In genomic region chr8:110010868-110011267, GRCm38 (mm10) we compare ENCODE assay signal across 10 mouse cellular contexts. TPM values are rescaled to one million over a fixed set of nuclear protein-coding genes. Genes with fewer than 3 reads are reported as not detected.
A peak's percentile ranks its signal among the peaks of the same experiment; 100 is the strongest.
DNase-seq lines count a peak whose midpoint lies in the region; ATAC-seq and TF ChIP-seq lines count a peak whose summit lies in the region.
"Had no signal": no experiment of that assay in that cellular context is flagged by ENCODE, and none has a peak within 500 bp of the region (broad histone marks: within the 10 kb centered on the region; RNA-seq: fewer than 3 reads in every experiment).

No protein-coding gene starts in this region.

- H3K27me3 ChIP-seq in intestine, postnatal 0 days (replicated peaks; ENCODE audit: control insufficient read depth, insufficient read depth, low read length) = no peaks in the 10 kb centered on the region
- peaks cover 4% of the 10 kb centered on the region; the same call in 1 of the 2 replicates for H3K27me3 ChIP-seq in intestine, embryonic 16.5 days (replicated peaks; ENCODE audit: control insufficient read depth, insufficient read depth, low read length)
- no peaks in the 10 kb centered on the region for H3K27me3 ChIP-seq in midbrain, postnatal 0 days (ENCODE audit: insufficient read depth, low read length)
- H3K27me3 ChIP-seq: limb, embryonic 13.5 days; stomach, embryonic 15.5 days had no signal

- DNase-seq in A20 (ENCODE audit: low read depth, low spot score) = peak; percentile 55
- peak; percentile 26 for DNase-seq in MEL-GATA-1-ER (ENCODE audit: extremely low read depth, low read depth)
- peak; percentile 31 for DNase-seq in cerebellum, adult 9-10 months
- DNase-seq in kidney, adult 9 months = peak; percentile 60
- peak; percentile 54 for DNase-seq in midbrain, postnatal 0 days (ENCODE audit: low spot score)

- H3K4me1 ChIP-seq in intestine, postnatal 0 days (replicated peaks; ENCODE audit: control insufficient read depth, insufficient read depth, low read length) = no peaks in the 10 kb centered on the region
- no peaks in the 10 kb centered on the region for H3K4me1 ChIP-seq in intestine, embryonic 16.5 days (ENCODE audit: control insufficient read depth, insufficient read depth, low read length)
- peaks cover 3% of the 10 kb centered on the region; the same call in 1 of the 2 replicates for H3K4me1 ChIP-seq in midbrain, postnatal 0 days (ENCODE audit: insufficient read depth, low read length)
- H3K4me1 ChIP-seq: stomach, embryonic 15.5 days had no signal

- 34% methylated on average over 5 of the region's 5 CpGs for WGBS in intestine, postnatal 0 days
- WGBS in intestine, embryonic 16.5 days = 33% methylated on average over 5 of the region's 5 CpGs
- WGBS in midbrain, postnatal 0 days = 38% methylated on average over 5 of the region's 5 CpGs

- H3K9me3 ChIP-seq in intestine, postnatal 0 days (ENCODE audit: control insufficient read depth) = no peaks in the 10 kb centered on the region
- H3K9me3 ChIP-seq in intestine, embryonic 16.5 days (ENCODE audit: control insufficient read depth, low read length) = no peaks in the 10 kb centered on the region
- no peaks in the 10 kb centered on the region for H3K9me3 ChIP-seq in midbrain, postnatal 0 days (ENCODE audit: low read length)
- H3K9me3 ChIP-seq: limb, embryonic 13.5 days; stomach, embryonic 15.5 days had no signal

- TF ChIP-seq CTCF in intestine, postnatal 0 days (IDR thresholded peaks at IDR 0.05; ENCODE audit: low read depth) = peak; percentile 87
- TF ChIP-seq CTCF in midbrain, postnatal 0 days (IDR thresholded peaks at IDR 0.05) = peak; percentile 71

- H3K36me3 ChIP-seq in intestine, postnatal 0 days (ENCODE audit: control insufficient read depth, insufficient read depth) = no peaks in the 10 kb centered on the region
- H3K36me3 ChIP-seq in intestine, embryonic 16.5 days (ENCODE audit: control insufficient read depth, insufficient read depth, low read length) = no peaks in the 10 kb centered on the region
- no peaks in the 10 kb centered on the region for H3K36me3 ChIP-seq in midbrain, postnatal 0 days (ENCODE audit: insufficient read depth, low read length)
- H3K36me3 ChIP-seq: limb, embryonic 13.5 days; stomach, embryonic 15.5 days had no signal

- H3K4me3 ChIP-seq in intestine, postnatal 0 days (ENCODE audit: low read depth, low read length) = no peak overlapping the region
- H3K4me3 ChIP-seq in intestine, embryonic 16.5 days (ENCODE audit: low read length) = no peak overlapping the region
- H3K4me3 ChIP-seq in midbrain, postnatal 0 days (ENCODE audit: low read depth, low read length) = no peak overlapping the region
- H3K4me3 ChIP-seq: limb, embryonic 13.5 days; stomach, embryonic 15.5 days had no signal

- no peak for ATAC-seq in intestine, postnatal 0 days
- ATAC-seq in intestine, embryonic 16.5 days = no peak
- ATAC-seq in midbrain, postnatal 0 days (ENCODE audit: low FRiP score) = no peak
- ATAC-seq in inflammation-experienced regulatory T-cells, adult 6 months = no peak

- H3K4me2 ChIP-seq in intestine, postnatal 0 days (replicated peaks; ENCODE audit: low read depth) = no peak overlapping the region
- no peak overlapping the region for H3K4me2 ChIP-seq in intestine, embryonic 16.5 days (ENCODE audit: low read depth, low read length)
- no peak overlapping the region for H3K4me2 ChIP-seq in midbrain, postnatal 0 days (ENCODE audit: low read depth, low read length, poor library complexity, severe bottlenecking)
- H3K4me2 ChIP-seq: limb, embryonic 13.5 days; stomach, embryonic 15.5 days had no signal

- H3K27ac ChIP-seq in intestine, postnatal 0 days (ENCODE audit: low read depth, low read length) = no peak overlapping the region
- H3K27ac ChIP-seq in intestine, embryonic 16.5 days (ENCODE audit: low read length) = no peak overlapping the region
- no peak overlapping the region for H3K27ac ChIP-seq in midbrain, postnatal 0 days (ENCODE audit: low read depth, low read length)
- H3K27ac ChIP-seq: limb, embryonic 13.5 days; stomach, embryonic 15.5 days had no signal

- no peak overlapping the region for H3K9ac ChIP-seq in intestine, postnatal 0 days (ENCODE audit: low read depth, low read length)
- H3K9ac ChIP-seq in intestine, embryonic 16.5 days (ENCODE audit: low read depth, low read length) = no peak overlapping the region
- H3K9ac ChIP-seq in midbrain, postnatal 0 days (replicated peaks; ENCODE audit: low read length, poor library complexity, severe bottlenecking) = no peak overlapping the region
- H3K9ac ChIP-seq: limb, embryonic 13.5 days; stomach, embryonic 15.5 days had no signal

RNA-seq across cellular contexts. Expression of gene Tat, which starts 20.6 kb away (rescaled TPM):
- polyA plus RNA-seq in intestine, postnatal 0 days (2015; fragmentation: Nextera tagmentation; extraction: Ambion mirVana) = 0.12 TPM in 1 of 2 replicates, not detected in the other
- polyA plus RNA-seq in intestine, embryonic 16.5 days (2015; fragmentation: Nextera tagmentation; extraction: Ambion mirVana) = not detected in 2 replicates
- total RNA-seq in midbrain, postnatal 0 days (2014; rRNA removed) = not detected in 2 replicates
- 0.14 and 0.15 TPM in 2 replicates for polyA plus RNA-seq in midbrain, postnatal 0 days (2015; fragmentation: Nextera tagmentation; extraction: Ambion mirVana)
- polyA plus RNA-seq in inflammation-experienced regulatory T-cells, adult 6 months (2017; shearing (Covaris generic)) = not detected
- polyA plus RNA-seq: limb, embryonic 13.5 days; stomach, embryonic 15.5 days had no signal

RNA-seq across cellular contexts. Expression of gene Chst4, which starts 28.7 kb away (rescaled TPM):
- 5.5 and 6.2 TPM in 2 replicates for polyA plus RNA-seq in intestine, postnatal 0 days (2015; fragmentation: Nextera tagmentation; extraction: Ambion mirVana)
- 3.9 and 4.4 TPM in 2 replicates for polyA plus RNA-seq in intestine, embryonic 16.5 days (2015; fragmentation: Nextera tagmentation; extraction: Ambion mirVana)
- not detected in 2 replicates for total RNA-seq in midbrain, postnatal 0 days (2014; rRNA removed)
- polyA plus RNA-seq in midbrain, postnatal 0 days (2015; fragmentation: Nextera tagmentation; extraction: Ambion mirVana) = not detected in 2 replicates
- not detected for polyA plus RNA-seq in inflammation-experienced regulatory T-cells, adult 6 months (2017; shearing (Covaris generic))
- polyA plus RNA-seq: limb, embryonic 13.5 days had no signal

RNA-seq across cellular contexts. Expression of gene Marveld3, which starts 48.9 kb away (rescaled TPM):
- polyA plus RNA-seq in intestine, postnatal 0 days (2015; fragmentation: Nextera tagmentation; extraction: Ambion mirVana) = 24.9 and 25.0 TPM in 2 replicates
- 12.0 and 17.1 TPM in 2 replicates for polyA plus RNA-seq in intestine, embryonic 16.5 days (2015; fragmentation: Nextera tagmentation; extraction: Ambion mirVana)
- 0.47 and 1.4 TPM in 2 replicates for total RNA-seq in midbrain, postnatal 0 days (2014; rRNA removed)
- polyA plus RNA-seq in midbrain, postnatal 0 days (2015; fragmentation: Nextera tagmentation; extraction: Ambion mirVana) = 1.1 and 1.6 TPM in 2 replicates
- not detected for polyA plus RNA-seq in inflammation-experienced regulatory T-cells, adult 6 months (2017; shearing (Covaris generic))
